Mouse (Mus musculus): ENCODE data around the gene Ssr1. TPM values are rescaled to one million over a fixed set of nuclear protein-coding genes. Genes with fewer than 3 reads are reported as not detected.

Gene Ssr1
- polyA plus RNA-seq, 1 experiment from 2014 or later: 162 TPM

- ATAC-seq (ENCODE audit: low read depth): no peak
- DNase-seq (ENCODE audit: low spot score): no peak
These were observed 48.6 kb downstream of the Ssr1 start for GRCm38 (mm10) chr13:37945392-37945791.

GRCm38 (mm10) chr13:37944306-37944705 is 49.7 kb downstream of the Ssr1 start:
- Histone ChIP-seq H3K4me3 (ENCODE audit: low read depth, low read length) (no peak overlapping the region), H3K9me3 (ENCODE audit: control insufficient read depth, low read length) (no peaks in the 10 kb centered on the region), H3K4me2 (ENCODE audit: low read depth, low read length) (no peak overlapping the region), H3K36me3 (ENCODE audit: control insufficient read depth, insufficient read depth, low read length) (peaks cover 36% of the 10 kb centered on the region), H3K9ac (ENCODE audit: low read depth, low read length) (no peak overlapping the region), H3K27ac (replicated peaks; ENCODE audit: low read depth, low read length) (no peak overlapping the region; the same call in 1 of the 2 replicates), H3K27me3 (replicated peaks; ENCODE audit: control insufficient read depth, insufficient read depth, low read length) (no peaks in the 10 kb centered on the region), H3K4me1 (ENCODE audit: control insufficient read depth, insufficient read depth, low read length) (peaks cover 27% of the 10 kb centered on the region)
- peak; percentile 76 for DNase-seq (ENCODE audit: low spot score)
- ATAC-seq (ENCODE audit: low read depth): peak; percentile 24; the same call in 1 of the 2 replicates
- WGBS: 79% methylated on average over 1 of the region's 1 CpGs

More at GRCm38 (mm10) chr13:37945392-37945791, 48.6 kb downstream of the Ssr1 start:
- Histone ChIP-seq H3K9ac (ENCODE audit: low read depth, low read length) (no peak overlapping the region), H3K27me3 (replicated peaks; ENCODE audit: control insufficient read depth, insufficient read depth, low read length) (no peaks in the 10 kb centered on the region), H3K4me2 (ENCODE audit: low read depth, low read length) (no peak overlapping the region), H3K9me3 (ENCODE audit: control insufficient read depth, low read length) (no peaks in the 10 kb centered on the region), H3K4me3 (ENCODE audit: low read depth, low read length) (no peak overlapping the region), H3K4me1 (ENCODE audit: control insufficient read depth, insufficient read depth, low read length) (peaks cover 27% of the 10 kb centered on the region), H3K36me3 (ENCODE audit: control insufficient read depth, insufficient read depth, low read length) (peaks cover 46% of the 10 kb centered on the region), H3K27ac (replicated peaks; ENCODE audit: low read depth, low read length) (no peak overlapping the region)
- 59% methylated on average over 8 of the region's 8 CpGs for WGBS

GRCm38 (mm10) chr13:37943466-37943865 is 50.6 kb downstream of the Ssr1 start:
- Histone ChIP-seq H3K36me3 (ENCODE audit: control insufficient read depth, insufficient read depth, low read length) (peaks cover 30% of the 10 kb centered on the region), H3K4me3 (ENCODE audit: low read depth, low read length) (no peak overlapping the region), H3K27ac (replicated peaks; ENCODE audit: low read depth, low read length) (no peak overlapping the region; the same call in 1 of the 2 replicates), H3K4me1 (ENCODE audit: control insufficient read depth, insufficient read depth, low read length) (peaks cover 27% of the 10 kb centered on the region), H3K9me3 (ENCODE audit: control insufficient read depth, low read length) (no peaks in the 10 kb centered on the region), H3K27me3 (replicated peaks; ENCODE audit: control insufficient read depth, insufficient read depth, low read length) (no peaks in the 10 kb centered on the region), H3K9ac (ENCODE audit: low read depth, low read length) (no peak overlapping the region), H3K4me2 (ENCODE audit: low read depth, low read length) (no peak overlapping the region)
- no peak for DNase-seq (ENCODE audit: low spot score)
- no peak for ATAC-seq (ENCODE audit: low read depth)
- 80% methylated on average over 3 of the region's 3 CpGs for WGBS

- Histone ChIP-seq H3K36me3 (ENCODE audit: control insufficient read depth, insufficient read depth, low read length) (peaks cover 30% of the 10 kb centered on the region), H3K27ac (replicated peaks; ENCODE audit: low read depth, low read length) (no peak overlapping the region; the same call in 1 of the 2 replicates), H3K4me3 (ENCODE audit: low read depth, low read length) (no peak overlapping the region), H3K9me3 (ENCODE audit: control insufficient read depth, low read length) (no peaks in the 10 kb centered on the region), H3K4me1 (ENCODE audit: control insufficient read depth, insufficient read depth, low read length) (peaks cover 27% of the 10 kb centered on the region), H3K4me2 (ENCODE audit: low read depth, low read length) (no peak overlapping the region), H3K27me3 (replicated peaks; ENCODE audit: control insufficient read depth, insufficient read depth, low read length) (no peaks in the 10 kb centered on the region), H3K9ac (ENCODE audit: low read depth, low read length) (no peak overlapping the region)
- ATAC-seq (ENCODE audit: low read depth) (peak; percentile 42; the same call in 1 of the 2 replicates), DNase-seq (ENCODE audit: low spot score) (peak; percentile 70)
- WGBS: 51% methylated on average over 4 of the region's 4 CpGs
These were observed 51.1 kb downstream of the Ssr1 start for GRCm38 (mm10) chr13:37942887-37943331.

- 61% methylated on average over 17 of the region's 17 CpGs for WGBS
- H3K4me3 ChIP-seq (ENCODE audit: low read depth, low read length): no peak overlapping the region
- H3K4me1 ChIP-seq (ENCODE audit: control insufficient read depth, insufficient read depth, low read length): peaks cover 27% of the 10 kb centered on the region
- H3K9me3 ChIP-seq (ENCODE audit: control insufficient read depth, low read length): no peaks in the 10 kb centered on the region
- peaks cover 27% of the 10 kb centered on the region for H3K36me3 ChIP-seq (ENCODE audit: control insufficient read depth, insufficient read depth, low read length)
- H3K27ac ChIP-seq (replicated peaks; ENCODE audit: low read depth, low read length): no peak overlapping the region; the same call in 1 of the 2 replicates
- ATAC-seq (ENCODE audit: low read depth) (no peak), DNase-seq (ENCODE audit: low spot score) (peak; percentile 60)
- H3K4me2 ChIP-seq (ENCODE audit: low read depth, low read length): no peak overlapping the region
- no peaks in the 10 kb centered on the region for H3K27me3 ChIP-seq (replicated peaks; ENCODE audit: control insufficient read depth, insufficient read depth, low read length)
- no peak overlapping the region for H3K9ac ChIP-seq (ENCODE audit: low read depth, low read length)
These were observed 51.8 kb downstream of the Ssr1 start for GRCm38 (mm10) chr13:37941950-37942886.

GRCm38 (mm10) chr13:37941138-37941645 is 52.8 kb downstream of the Ssr1 start:
- H3K4me3 ChIP-seq (ENCODE audit: low read depth, low read length): no peak overlapping the region
- no peak overlapping the region for H3K27ac ChIP-seq (replicated peaks; ENCODE audit: low read depth, low read length)
- H3K36me3 ChIP-seq (ENCODE audit: control insufficient read depth, insufficient read depth, low read length): peaks cover 29% of the 10 kb centered on the region
- no peak for ATAC-seq (ENCODE audit: low read depth)
- peaks cover 27% of the 10 kb centered on the region for H3K4me1 ChIP-seq (ENCODE audit: control insufficient read depth, insufficient read depth, low read length)
- no peak overlapping the region for H3K4me2 ChIP-seq (ENCODE audit: low read depth, low read length)
- no peaks in the 10 kb centered on the region for H3K9me3 ChIP-seq (ENCODE audit: control insufficient read depth, low read length)
- H3K27me3 ChIP-seq (replicated peaks; ENCODE audit: control insufficient read depth, insufficient read depth, low read length): no peaks in the 10 kb centered on the region
- no peak for DNase-seq (ENCODE audit: low spot score)
- WGBS: 74% methylated on average over 5 of the region's 5 CpGs
- H3K9ac ChIP-seq (ENCODE audit: low read depth, low read length): no peak overlapping the region

- DNase-seq (ENCODE audit: low spot score): no peak
- Histone ChIP-seq H3K4me2 (ENCODE audit: low read depth, low read length) (no peak overlapping the region), H3K9ac (ENCODE audit: low read depth, low read length) (no peak overlapping the region), H3K4me1 (ENCODE audit: control insufficient read depth, insufficient read depth, low read length) (peaks cover 27% of the 10 kb centered on the region), H3K4me3 (ENCODE audit: low read depth, low read length) (no peak overlapping the region), H3K27ac (replicated peaks; ENCODE audit: low read depth, low read length) (no peak overlapping the region), H3K27me3 (replicated peaks; ENCODE audit: control insufficient read depth, insufficient read depth, low read length) (no peaks in the 10 kb centered on the region), H3K36me3 (ENCODE audit: control insufficient read depth, insufficient read depth, low read length) (peaks cover 34% of the 10 kb centered on the region), H3K9me3 (ENCODE audit: control insufficient read depth, low read length) (no peaks in the 10 kb centered on the region)
- 65% methylated on average over 5 of the region's 5 CpGs for WGBS
- ATAC-seq (ENCODE audit: low read depth): no peak
These were observed 53.4 kb downstream of the Ssr1 start for GRCm38 (mm10) chr13:37940649-37941048.

- peaks cover 39% of the 10 kb centered on the region for H3K36me3 ChIP-seq (ENCODE audit: control insufficient read depth, insufficient read depth, low read length)
- H3K9me3 ChIP-seq (ENCODE audit: control insufficient read depth, low read length): no peaks in the 10 kb centered on the region
- H3K9ac ChIP-seq (ENCODE audit: low read depth, low read length): no peak overlapping the region
- DNase-seq (ENCODE audit: low spot score) (no peak), ATAC-seq (ENCODE audit: low read depth) (no peak)
- peaks cover 27% of the 10 kb centered on the region for H3K4me1 ChIP-seq (ENCODE audit: control insufficient read depth, insufficient read depth, low read length)
- H3K27ac ChIP-seq (replicated peaks; ENCODE audit: low read depth, low read length): no peak overlapping the region
- H3K4me3 ChIP-seq (ENCODE audit: low read depth, low read length): no peak overlapping the region
- 85% methylated on average over 2 of the region's 2 CpGs for WGBS
- H3K27me3 ChIP-seq (replicated peaks; ENCODE audit: control insufficient read depth, insufficient read depth, low read length): no peaks in the 10 kb centered on the region
- H3K4me2 ChIP-seq (ENCODE audit: low read depth, low read length): no peak overlapping the region
These were observed 53.9 kb downstream of the Ssr1 start for GRCm38 (mm10) chr13:37940167-37940566.
